Mouse (Mus musculus): ENCODE data around the gene Cdk6.

DNA sequence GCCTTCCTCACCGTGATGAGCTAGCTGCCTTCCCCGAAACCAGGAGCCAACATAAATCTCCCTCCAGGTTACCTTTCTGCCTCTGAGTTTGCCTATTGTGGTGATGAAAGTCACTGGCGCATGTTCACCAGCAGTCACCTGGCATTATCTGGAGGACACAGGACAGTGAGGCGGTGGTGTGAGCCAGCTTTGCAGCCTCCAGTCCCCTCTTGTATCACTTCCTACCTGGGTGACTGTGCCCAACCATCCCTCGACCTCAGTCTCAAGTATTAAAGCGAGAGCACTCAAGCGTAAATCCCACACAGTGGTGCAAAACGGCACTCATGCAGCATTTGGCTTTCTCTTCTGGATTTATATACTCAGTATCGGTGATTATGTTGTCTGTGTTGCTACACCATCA is 152.7 kb downstream of the Cdk6 start:
- TF ChIP-seq MYOD1 (IDR thresholded peaks at IDR 0.05; ENCODE audit: control insufficient read depth, insufficient read length, low read depth) (no peak), CTCF (IDR thresholded peaks at IDR 0.05; ENCODE audit: control insufficient read depth, insufficient read depth, insufficient read length) (no peak), CEBPB (IDR thresholded peaks at IDR 0.05; ENCODE audit: low read depth) (no peak), MYOG (IDR thresholded peaks at IDR 0.05; ENCODE audit: control insufficient read depth, extremely low read depth, insufficient read length) (no peak)
